Mouse (Mus musculus): ENCODE data around the gene Cd200r2. TPM values are rescaled to one million over a fixed set of nuclear protein-coding genes. Genes with fewer than 3 reads are reported as not detected.

Cd200r2 gene
- polyA plus RNA-seq, 1 experiment from 2014 or later, result 0.49 TPM

Other genes starting within 250 kb of the Cd200r2 start
- gene Nepro, start 142.8 kb upstream of the Cd200r2 start, polyA plus RNA-seq (2014; fragmentation: Nextera tagmentation; extraction: Ambion mirVana), result 7.0 and 7.4 TPM in 2 replicates
- gene Gtpbp8, start 120.7 kb upstream of the Cd200r2 start, polyA plus RNA-seq (2014; fragmentation: Nextera tagmentation; extraction: Ambion mirVana), result 22.2 and 24.8 TPM in 2 replicates
- 1.9 and 2.5 TPM in 2 replicates for gene Cd200r1, start 101.4 kb upstream of the Cd200r2 start, polyA plus RNA-seq (2014; fragmentation: Nextera tagmentation; extraction: Ambion mirVana)
- gene Cd200r4, start 55.4 kb upstream of the Cd200r2 start, polyA plus RNA-seq (2014; fragmentation: Nextera tagmentation; extraction: Ambion mirVana), result 0.09 and 0.18 TPM in 2 replicates
- gene Cd200r3, start 76.6 kb downstream of the Cd200r2 start, polyA plus RNA-seq (2014; fragmentation: Nextera tagmentation; extraction: Ambion mirVana), result 0.21 TPM in 1 of 2 replicates, not detected in the other
- gene Ccdc80, start 226.3 kb downstream of the Cd200r2 start, polyA plus RNA-seq (2014; fragmentation: Nextera tagmentation; extraction: Ambion mirVana), result 73.9 and 80.4 TPM in 2 replicates

Measured in heart, embryonic 11.5 days (tissue).